Mouse (Mus musculus) testis, adult 2 months (tissue): ENCODE results near the gene Spire2.

Experiments used
- CTCF ChIP-seq: fragments of 200-500 bp; IDR thresholded peaks from 2 replicates; pipeline ENCODE4 v1.5.1; 2012; ENCODE audit warnings: low read depth, mild to moderate bottlenecking, inconsistent platforms, low read length, moderate library complexity; ENCODE audit not compliant: control insufficient read depth, insufficient read depth, insufficient replicate concordance
- POLR2A ChIP-seq: fragments of 200-500 bp; IDR thresholded peaks from 2 replicates; pipeline ENCODE4 v1.6.1; 2012; ENCODE audit warnings: low read depth, mild to moderate bottlenecking, inconsistent platforms, low read length, moderate library complexity; ENCODE audit not compliant: control insufficient read depth

- TF ChIP-seq POLR2A (no peak), CTCF (no peak)
These were observed 77.6 kb downstream of the Spire2 start for GRCm38 (mm10) chr8:123410049-123410587.
